Mouse (Mus musculus): ENCODE measurements around the gene Myh10. TPM values are rescaled to one million over a fixed set of nuclear protein-coding genes. Genes with fewer than 3 reads are reported as not detected.

The Myh10 gene
- 5.6 and 5.7 TPM in 2 replicates for polyA plus RNA-seq (2012; rRNA removed)

DNA sequence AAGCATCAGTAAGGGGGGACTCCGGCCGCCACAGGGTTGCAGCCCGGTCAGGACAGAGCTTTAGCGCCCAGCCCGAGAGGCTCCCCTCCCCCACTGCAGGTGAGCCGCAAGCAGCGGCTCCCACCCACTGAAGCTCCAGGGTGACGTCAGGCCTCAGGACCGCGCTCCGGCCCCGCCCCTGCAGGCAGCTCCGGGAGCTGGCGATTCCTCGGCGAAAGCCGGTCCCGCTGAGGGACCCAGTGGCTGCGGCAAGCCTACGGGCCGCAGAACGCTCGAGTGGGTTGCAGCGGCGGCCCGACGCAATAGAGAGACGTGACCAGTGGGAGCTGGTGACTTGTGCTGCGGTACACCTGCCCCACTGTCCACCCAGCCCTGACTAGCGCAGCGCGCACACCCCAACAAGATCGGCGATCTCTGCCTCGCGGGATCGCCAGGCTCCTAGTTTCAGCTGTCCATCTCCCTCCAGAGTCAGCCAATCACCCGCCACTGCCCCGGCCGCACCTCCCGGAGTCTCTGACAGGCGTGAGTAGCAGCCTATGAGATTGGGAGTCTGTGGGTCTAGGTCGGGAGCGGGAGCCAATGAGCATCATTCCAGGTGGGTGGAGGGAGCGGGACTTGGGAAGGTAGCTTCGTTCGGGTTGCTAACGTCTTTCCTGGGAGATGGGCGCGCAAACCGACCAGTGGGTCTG, at the start of gene Myh10:
Gene Myh10 (plus strand): TSS at position 239 of the 689 bp plus-strand sequence.
- no peaks in the 10 kb centered on the region for H3K36me3 ChIP-seq (ENCODE audit: control insufficient read depth, insufficient read depth, low read length)
- H3K27ac ChIP-seq (ENCODE audit: control insufficient read depth, insufficient read depth, low read length), result no peak within 1 kb of the TSS
- no peak for TF ChIP-seq CTCF (IDR thresholded peaks at IDR 0.05; ENCODE audit: borderline replicate concordance, control insufficient read depth, extremely low read depth, insufficient read depth, low read length, poor library complexity)
- no peak for TF ChIP-seq POLR2A (IDR thresholded peaks at IDR 0.05; ENCODE audit: control insufficient read depth, extremely low read depth, insufficient read depth, low read length, poor library complexity)
- peaks cover 9% of the 10 kb centered on the region for H3K27me3 ChIP-seq (ENCODE audit: control insufficient read depth, insufficient read depth, low read length)
- peak within 1 kb of the TSS; percentile 60 for H3K4me3 ChIP-seq (ENCODE audit: control insufficient read depth, insufficient read depth, low read length)
- DNase-seq, result peak; percentile 98
- WGBS, result under 1% methylated on average over 51 of the region's 51 CpGs
- H3K4me1 ChIP-seq (replicated peaks; ENCODE audit: control insufficient read depth, insufficient read depth, low read length), result peaks cover 17% of the 10 kb centered on the region

DNA sequence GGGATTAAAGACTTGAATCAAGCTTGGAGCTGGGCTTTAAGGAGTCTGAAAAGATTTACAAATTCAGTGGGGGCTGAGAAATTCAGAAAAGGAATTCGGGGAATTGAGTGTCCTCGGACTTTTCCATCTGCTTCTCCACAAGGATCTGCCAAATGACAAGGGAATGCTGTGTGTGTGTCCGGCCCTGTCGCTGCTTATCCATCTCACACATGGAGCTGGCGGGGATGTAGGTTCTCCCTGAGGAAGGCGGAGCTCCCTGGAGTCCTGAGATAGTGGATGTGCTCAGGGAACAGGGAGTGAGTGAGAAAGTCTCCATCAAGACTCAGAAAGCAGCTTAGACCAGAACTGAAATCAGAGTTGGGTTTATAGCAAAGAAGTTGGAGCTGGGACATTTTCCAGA, 46.6 kb upstream of the Myh10 start:
- H3K27me3 ChIP-seq (ENCODE audit: control insufficient read depth, insufficient read depth, low read length), result no peaks in the 10 kb centered on the region
- TF ChIP-seq POLR2A (IDR thresholded peaks at IDR 0.05; ENCODE audit: control insufficient read depth, extremely low read depth, insufficient read depth, low read length, poor library complexity) (no peak), CTCF (IDR thresholded peaks at IDR 0.05; ENCODE audit: borderline replicate concordance, control insufficient read depth, extremely low read depth, insufficient read depth, low read length, poor library complexity) (no peak)
- 89% methylated on average over 6 of the region's 6 CpGs for WGBS

DNA sequence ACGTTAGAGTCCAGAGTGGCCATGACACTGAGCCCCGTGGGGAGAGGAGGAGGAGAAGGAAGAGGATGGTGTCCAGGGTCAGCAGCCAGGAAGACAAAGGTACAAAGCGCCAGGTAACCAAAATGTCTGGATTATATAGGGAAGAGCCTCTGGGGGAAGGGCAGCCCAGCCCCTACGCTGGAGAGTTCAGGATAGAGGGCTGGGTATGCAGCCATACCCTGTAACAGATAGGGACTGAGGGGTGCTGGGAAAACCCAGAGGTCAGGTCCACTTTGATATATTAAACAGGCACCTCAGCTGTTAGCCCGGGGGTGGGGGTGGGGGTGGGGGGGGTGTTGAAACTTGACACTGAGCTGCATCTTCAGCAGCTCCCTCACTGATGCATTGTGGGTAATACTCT, 43.6 kb upstream of the Myh10 start:
- Histone ChIP-seq H3K36me3 (ENCODE audit: control insufficient read depth, insufficient read depth, low read length) (no peaks in the 10 kb centered on the region), H3K4me3 (ENCODE audit: control insufficient read depth, insufficient read depth, low read length) (no peak overlapping the region), H3K27me3 (ENCODE audit: control insufficient read depth, insufficient read depth, low read length) (no peaks in the 10 kb centered on the region), H3K27ac (ENCODE audit: control insufficient read depth, insufficient read depth, low read length) (no peak overlapping the region), H3K4me1 (replicated peaks; ENCODE audit: control insufficient read depth, insufficient read depth, low read length) (no peaks in the 10 kb centered on the region)
- DNase-seq, result no peak
- no peak for TF ChIP-seq POLR2A (IDR thresholded peaks at IDR 0.05; ENCODE audit: control insufficient read depth, extremely low read depth, insufficient read depth, low read length, poor library complexity)
- no peak for TF ChIP-seq CTCF (IDR thresholded peaks at IDR 0.05; ENCODE audit: borderline replicate concordance, control insufficient read depth, extremely low read depth, insufficient read depth, low read length, poor library complexity)
- WGBS, result 74% methylated on average over 5 of the region's 5 CpGs

More for the DNA sequence above, 46.6 kb upstream of the Myh10 start:
- Histone ChIP-seq H3K4me3 (ENCODE audit: control insufficient read depth, insufficient read depth, low read length) (no peak overlapping the region), H3K4me1 (replicated peaks; ENCODE audit: control insufficient read depth, insufficient read depth, low read length) (no peaks in the 10 kb centered on the region), H3K36me3 (ENCODE audit: control insufficient read depth, insufficient read depth, low read length) (no peaks in the 10 kb centered on the region), H3K27ac (ENCODE audit: control insufficient read depth, insufficient read depth, low read length) (no peak overlapping the region)
- no peak for DNase-seq

DNA sequence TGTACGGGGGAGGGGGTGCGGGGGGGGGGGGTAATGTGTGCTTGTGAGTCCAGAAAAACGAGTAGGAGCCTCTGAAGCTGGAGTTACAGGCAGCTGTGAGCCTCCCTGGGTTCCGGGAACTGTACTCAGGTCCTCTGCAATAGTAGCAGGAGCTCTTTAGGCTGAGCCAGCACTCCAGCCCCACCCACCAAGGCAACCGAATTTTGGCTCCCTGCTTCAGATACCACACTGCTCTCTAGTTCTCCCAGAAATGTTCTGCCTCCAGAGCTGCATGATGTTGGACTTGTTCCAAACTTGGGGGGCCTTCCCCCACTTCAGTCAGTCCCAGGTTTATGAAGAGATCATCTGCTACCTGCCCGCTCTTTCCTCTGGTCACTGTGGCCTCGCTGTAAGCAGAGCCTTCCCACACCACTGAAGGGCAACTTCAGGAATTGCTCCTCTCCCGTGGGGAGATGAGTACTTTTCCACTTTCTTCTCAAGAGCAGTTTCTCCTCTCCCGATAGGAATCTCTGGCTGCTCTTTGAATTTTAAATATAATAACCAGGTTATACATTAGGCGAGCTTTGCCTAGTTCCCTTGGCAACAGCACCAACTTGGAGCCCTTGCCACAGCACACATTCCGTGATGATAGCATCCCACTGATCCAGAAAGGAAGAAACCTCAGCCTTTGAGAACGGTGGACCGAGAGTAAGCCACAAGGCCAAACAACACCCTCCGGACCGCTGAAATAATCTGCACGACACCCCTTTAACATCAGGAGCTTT, 42.8 kb upstream of the Myh10 start:
- Histone ChIP-seq H3K4me1 (replicated peaks; ENCODE audit: control insufficient read depth, insufficient read depth, low read length) (no peaks in the 10 kb centered on the region), H3K27ac (ENCODE audit: control insufficient read depth, insufficient read depth, low read length) (no peak overlapping the region), H3K4me3 (ENCODE audit: control insufficient read depth, insufficient read depth, low read length) (no peak overlapping the region), H3K36me3 (ENCODE audit: control insufficient read depth, insufficient read depth, low read length) (no peaks in the 10 kb centered on the region), H3K27me3 (ENCODE audit: control insufficient read depth, insufficient read depth, low read length) (no peaks in the 10 kb centered on the region)
- TF ChIP-seq CTCF (IDR thresholded peaks at IDR 0.05; ENCODE audit: borderline replicate concordance, control insufficient read depth, extremely low read depth, insufficient read depth, low read length, poor library complexity) (no peak), POLR2A (IDR thresholded peaks at IDR 0.05; ENCODE audit: control insufficient read depth, extremely low read depth, insufficient read depth, low read length, poor library complexity) (no peak)
- no peak for DNase-seq
- 78% methylated on average over 16 of the region's 16 CpGs for WGBS

DNA sequence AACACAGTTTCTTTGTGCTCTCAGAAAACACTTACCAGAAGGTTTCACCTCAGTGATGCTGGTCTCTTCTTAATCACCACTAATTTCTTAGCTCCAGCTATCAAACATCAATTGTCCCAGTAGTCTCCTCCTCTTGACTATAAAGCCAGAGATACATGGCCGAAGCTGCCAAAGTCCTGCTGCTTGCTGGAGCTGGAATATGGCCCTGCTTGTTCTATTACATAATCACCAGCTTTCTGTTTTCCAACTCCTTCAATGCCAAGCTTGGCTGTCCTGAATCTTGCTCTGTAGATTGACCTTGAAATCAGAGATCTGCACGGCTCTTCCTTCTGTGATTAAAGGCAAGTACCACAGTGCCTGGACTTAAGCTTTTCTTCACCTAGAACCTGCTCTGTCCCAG, 39.8 kb upstream of the Myh10 start:
- Histone ChIP-seq H3K27ac (ENCODE audit: control insufficient read depth, insufficient read depth, low read length) (no peak overlapping the region), H3K36me3 (ENCODE audit: control insufficient read depth, insufficient read depth, low read length) (no peaks in the 10 kb centered on the region), H3K4me1 (replicated peaks; ENCODE audit: control insufficient read depth, insufficient read depth, low read length) (no peaks in the 10 kb centered on the region), H3K27me3 (ENCODE audit: control insufficient read depth, insufficient read depth, low read length) (no peaks in the 10 kb centered on the region), H3K4me3 (ENCODE audit: control insufficient read depth, insufficient read depth, low read length) (no peak overlapping the region)
- WGBS, result 90% methylated on average over 2 of the region's 2 CpGs
- no peak for TF ChIP-seq POLR2A (IDR thresholded peaks at IDR 0.05; ENCODE audit: control insufficient read depth, extremely low read depth, insufficient read depth, low read length, poor library complexity)
- no peak for TF ChIP-seq CTCF (IDR thresholded peaks at IDR 0.05; ENCODE audit: borderline replicate concordance, control insufficient read depth, extremely low read depth, insufficient read depth, low read length, poor library complexity)
- no peak for DNase-seq

DNA sequence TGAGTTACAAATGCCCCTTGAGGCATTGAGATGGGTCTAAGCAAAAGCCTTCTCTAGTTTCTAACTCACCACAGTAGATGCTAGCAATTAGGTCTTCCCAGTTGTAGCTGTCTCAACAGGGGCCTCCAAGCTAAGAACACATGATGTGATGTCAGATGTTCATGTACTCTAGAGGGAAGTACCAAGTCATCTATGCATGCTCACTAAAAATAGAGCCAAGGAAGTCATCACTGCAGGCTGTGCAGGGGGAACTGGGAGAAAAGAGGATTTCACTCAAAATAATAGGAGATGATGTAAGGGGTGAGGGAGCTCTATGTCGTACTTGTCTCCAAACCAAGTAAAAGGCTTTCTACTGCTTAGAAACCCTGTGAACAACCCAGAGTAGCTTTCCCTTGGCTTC, 35.8 kb upstream of the Myh10 start:
- H3K4me1 ChIP-seq (replicated peaks; ENCODE audit: control insufficient read depth, insufficient read depth, low read length), result no peaks in the 10 kb centered on the region
- 55% methylated on average over 1 of the region's 1 CpGs for WGBS
- H3K27me3 ChIP-seq (ENCODE audit: control insufficient read depth, insufficient read depth, low read length), result no peaks in the 10 kb centered on the region
- no peaks in the 10 kb centered on the region for H3K36me3 ChIP-seq (ENCODE audit: control insufficient read depth, insufficient read depth, low read length)
- no peak for DNase-seq
- no peak overlapping the region for H3K27ac ChIP-seq (ENCODE audit: control insufficient read depth, insufficient read depth, low read length)
- no peak for TF ChIP-seq CTCF (IDR thresholded peaks at IDR 0.05; ENCODE audit: borderline replicate concordance, control insufficient read depth, extremely low read depth, insufficient read depth, low read length, poor library complexity)
- TF ChIP-seq POLR2A (IDR thresholded peaks at IDR 0.05; ENCODE audit: control insufficient read depth, extremely low read depth, insufficient read depth, low read length, poor library complexity), result no peak
- H3K4me3 ChIP-seq (ENCODE audit: control insufficient read depth, insufficient read depth, low read length), result no peak overlapping the region

Measured in thymus, adult 2 months (tissue).